Comparison of ENCODE assay signal across 17 mouse cellular contexts in the genomic region with DNA sequence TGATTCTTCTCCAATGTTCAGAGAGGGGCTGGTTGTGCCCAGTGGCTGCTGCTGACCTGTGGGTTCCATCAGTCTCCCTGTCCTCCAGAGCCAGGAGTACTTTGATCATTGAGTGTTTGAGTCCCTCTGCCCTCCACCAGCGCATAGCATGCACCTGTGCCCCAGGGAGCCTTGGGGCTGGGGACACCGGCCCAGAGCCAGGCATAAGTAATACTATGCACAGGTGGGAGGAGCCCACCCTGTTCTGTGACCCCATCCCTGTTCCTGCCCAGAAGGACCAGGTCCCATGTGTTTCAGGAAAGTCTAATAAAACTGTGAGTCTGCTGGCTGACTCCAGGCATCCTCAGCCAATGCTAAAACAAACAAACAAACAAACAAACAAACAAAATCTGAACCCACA. TPM values are rescaled to one million over a fixed set of nuclear protein-coding genes. Genes with fewer than 3 reads are reported as not detected.
DNase-seq lines count a peak whose midpoint lies in the region; ATAC-seq lines count a peak whose summit lies in the region.
"Had no signal": no experiment of that assay in that cellular context is flagged by ENCODE, and none has a peak within 500 bp of the region (broad histone marks: within the 10 kb centered on the region; RNA-seq: fewer than 3 reads in every experiment).

No protein-coding gene starts in this region.

- H3K9me3 ChIP-seq in hindbrain, embryonic 12.5 days (replicated peaks), result no peaks in the 10 kb centered on the region
- H3K9me3 ChIP-seq in hindbrain, embryonic 14.5 days (ENCODE audit: control insufficient read depth, low read length), result no peaks in the 10 kb centered on the region
- no peaks in the 10 kb centered on the region for H3K9me3 ChIP-seq in kidney, embryonic 15.5 days (replicated peaks)
- H3K9me3 ChIP-seq in liver, embryonic 12.5 days (replicated peaks), result no peaks in the 10 kb centered on the region
- no peaks in the 10 kb centered on the region for H3K9me3 ChIP-seq in liver, embryonic 11.5 days (ENCODE audit: control insufficient read depth, low read length)
- H3K9me3 ChIP-seq: embryonic facial prominence, embryonic 13.5 days; forebrain, embryonic 12.5 days; forebrain, embryonic 15.5 days; G1E; heart, embryonic 15.5 days had no signal

- H3K9ac ChIP-seq in hindbrain, embryonic 12.5 days, result no peak overlapping the region
- H3K9ac ChIP-seq in hindbrain, embryonic 14.5 days, result no peak overlapping the region
- H3K9ac ChIP-seq in kidney, embryonic 15.5 days, result no peak overlapping the region
- H3K9ac ChIP-seq in liver, embryonic 12.5 days, result no peak overlapping the region
- H3K9ac ChIP-seq in liver, embryonic 11.5 days (ENCODE audit: low read depth, low read length), result no peak overlapping the region
- H3K9ac ChIP-seq: forebrain, embryonic 12.5 days; forebrain, embryonic 15.5 days; heart, embryonic 12.5 days; heart, embryonic 15.5 days had no signal

- no peak for DNase-seq in hindbrain, embryonic 14.5 days (ENCODE audit: low spot score)
- no peak for DNase-seq in kidney, postnatal 14 days
- DNase-seq in liver, embryonic 11.5 days (ENCODE audit: low spot score), result no peak

- H3K27ac ChIP-seq in hindbrain, embryonic 12.5 days, result no peak overlapping the region
- H3K27ac ChIP-seq in hindbrain, embryonic 14.5 days, result no peak overlapping the region
- H3K27ac ChIP-seq in kidney, embryonic 15.5 days, result no peak overlapping the region
- no peak overlapping the region for H3K27ac ChIP-seq in liver, embryonic 12.5 days
- no peak overlapping the region for H3K27ac ChIP-seq in liver, embryonic 11.5 days (ENCODE audit: low read depth, low read length)
- H3K27ac ChIP-seq: embryonic facial prominence, embryonic 13.5 days; forebrain, embryonic 12.5 days; forebrain, embryonic 15.5 days; heart, embryonic 15.5 days had no signal

- H3K4me3 ChIP-seq in hindbrain, embryonic 12.5 days, result no peak overlapping the region
- no peak overlapping the region for H3K4me3 ChIP-seq in hindbrain, embryonic 14.5 days (replicated peaks; ENCODE audit: low read length)
- H3K4me3 ChIP-seq in kidney, embryonic 15.5 days (replicated peaks), result no peak overlapping the region
- no peak overlapping the region for H3K4me3 ChIP-seq in liver, embryonic 12.5 days
- H3K4me3 ChIP-seq in liver, embryonic 11.5 days (ENCODE audit: low read depth, low read length), result no peak overlapping the region
- H3K4me3 ChIP-seq: embryonic facial prominence, embryonic 10.5 days; embryonic facial prominence, embryonic 13.5 days; erythroblast, embryonic 14.5 days; forebrain, embryonic 12.5 days; forebrain, embryonic 15.5 days; heart, embryonic 12.5 days; heart, embryonic 15.5 days had no signal

- H3K27me3 ChIP-seq in hindbrain, embryonic 12.5 days, result no peaks in the 10 kb centered on the region
- H3K27me3 ChIP-seq in hindbrain, embryonic 14.5 days (ENCODE audit: control insufficient read depth, insufficient read depth, low read length), result no peaks in the 10 kb centered on the region
- H3K27me3 ChIP-seq in kidney, embryonic 15.5 days, result no peaks in the 10 kb centered on the region
- peaks cover 19% of the 10 kb centered on the region for H3K27me3 ChIP-seq in liver, embryonic 12.5 days (replicated peaks)
- 0 out of 2 replicates have a peak, but pooled peaks cover 3% of the 10 kb centered on the region for H3K27me3 ChIP-seq in liver, embryonic 11.5 days (replicated peaks; ENCODE audit: control insufficient read depth, insufficient read depth, low read length)
- H3K27me3 ChIP-seq: embryonic facial prominence, embryonic 13.5 days; forebrain, embryonic 12.5 days; forebrain, embryonic 15.5 days; heart, embryonic 15.5 days; Patski had no signal

- ATAC-seq in hindbrain, embryonic 12.5 days (ENCODE audit: low FRiP score), result peak; percentile 38; the same call in 1 of the 2 replicates
- no peak for ATAC-seq in hindbrain, embryonic 14.5 days (ENCODE audit: low FRiP score)
- peak; percentile 61 for ATAC-seq in kidney, embryonic 15.5 days (replicated peaks; ENCODE audit: low FRiP score)
- ATAC-seq in liver, embryonic 12.5 days, result peak; percentile 39; the same call in 1 of the 2 replicates
- no peak for ATAC-seq in liver, embryonic 11.5 days (replicated peaks; ENCODE audit: low FRiP score)

- no peaks in the 10 kb centered on the region for H3K4me1 ChIP-seq in hindbrain, embryonic 12.5 days
- no peaks in the 10 kb centered on the region for H3K4me1 ChIP-seq in hindbrain, embryonic 14.5 days (replicated peaks; ENCODE audit: control insufficient read depth, insufficient read depth, low read length)
- peaks cover 9% of the 10 kb centered on the region for H3K4me1 ChIP-seq in kidney, embryonic 15.5 days
- 0 out of 2 replicates have a peak, but pooled peaks cover 8% of the 10 kb centered on the region for H3K4me1 ChIP-seq in liver, embryonic 12.5 days
- peaks cover 4% of the 10 kb centered on the region for H3K4me1 ChIP-seq in liver, embryonic 11.5 days (replicated peaks; ENCODE audit: control insufficient read depth, insufficient read depth, low read length)
- H3K4me1 ChIP-seq: forebrain, embryonic 12.5 days; forebrain, embryonic 15.5 days; heart, embryonic 15.5 days had no signal

- WGBS in hindbrain, embryonic 12.5 days, result 49% methylated on average over 2 of the region's 2 CpGs
- 49% methylated on average over 2 of the region's 2 CpGs for WGBS in hindbrain, embryonic 14.5 days
- WGBS in kidney, embryonic 15.5 days, result 40% methylated on average over 2 of the region's 2 CpGs
- WGBS in liver, embryonic 12.5 days (ENCODE audit: insufficient replicate concordance), result 48% methylated on average over 2 of the region's 2 CpGs
- 48% methylated on average over 2 of the region's 2 CpGs for WGBS in liver, embryonic 11.5 days

- H3K36me3 ChIP-seq in hindbrain, embryonic 12.5 days, result peaks cover 77% of the 10 kb centered on the region
- H3K36me3 ChIP-seq in hindbrain, embryonic 14.5 days (replicated peaks; ENCODE audit: control insufficient read depth, insufficient read depth), result peaks cover 88% of the 10 kb centered on the region
- H3K36me3 ChIP-seq in kidney, embryonic 15.5 days, result peaks cover 40% of the 10 kb centered on the region
- no peaks in the 10 kb centered on the region for H3K36me3 ChIP-seq in liver, embryonic 12.5 days
- no peaks in the 10 kb centered on the region; the same call in 1 of the 2 replicates for H3K36me3 ChIP-seq in liver, embryonic 11.5 days (ENCODE audit: control insufficient read depth, insufficient read depth, low read length)
- H3K36me3 ChIP-seq: G1E; heart, embryonic 15.5 days had no signal

- H3K4me2 ChIP-seq in hindbrain, embryonic 12.5 days (replicated peaks), result no peak overlapping the region
- H3K4me2 ChIP-seq in hindbrain, embryonic 14.5 days (replicated peaks), result no peak overlapping the region
- no peak overlapping the region for H3K4me2 ChIP-seq in kidney, embryonic 15.5 days
- no peak overlapping the region for H3K4me2 ChIP-seq in liver, embryonic 12.5 days
- no peak overlapping the region for H3K4me2 ChIP-seq in liver, embryonic 11.5 days
- H3K4me2 ChIP-seq: embryonic facial prominence, embryonic 13.5 days; forebrain, embryonic 12.5 days; forebrain, embryonic 15.5 days; heart, embryonic 12.5 days; heart, embryonic 15.5 days had no signal

RNA-seq across cellular contexts. Expression of gene F7, which starts 47.5 kb away (rescaled TPM):
- not detected in 2 replicates for polyA plus RNA-seq in hindbrain, embryonic 12.5 days (2016; fragmentation: Nextera tagmentation; extraction: Ambion mirVana)
- polyA plus RNA-seq in hindbrain, embryonic 14.5 days (2014; fragmentation: Nextera tagmentation; extraction: Ambion mirVana), result 0.10 TPM in 1 of 2 replicates, not detected in the other
- 0.19 and 0.21 TPM in 2 replicates for polyA plus RNA-seq in kidney, embryonic 15.5 days (2015; fragmentation: Nextera tagmentation; extraction: Ambion mirVana)
- polyA plus RNA-seq in liver, embryonic 12.5 days (2016; fragmentation: Nextera tagmentation; extraction: Ambion mirVana), result 4.4 and 5.2 TPM in 2 replicates
- polyA plus RNA-seq in liver, embryonic 11.5 days (2014; fragmentation: Nextera tagmentation; extraction: Ambion mirVana), result 2.9 and 3.8 TPM in 2 replicates
- polyA plus RNA-seq: embryonic facial prominence, embryonic 13.5 days; G1E; hindbrain, embryonic 16.5 days; Patski had no signal

RNA-seq across cellular contexts. Expression of gene F10, which starts 58.8 kb away (rescaled TPM):
- polyA plus RNA-seq in hindbrain, embryonic 12.5 days (2016; fragmentation: Nextera tagmentation; extraction: Ambion mirVana), result 0.59 and 0.66 TPM in 2 replicates
- polyA plus RNA-seq in hindbrain, embryonic 14.5 days (2014; fragmentation: Nextera tagmentation; extraction: Ambion mirVana), result 0.08 and 0.26 TPM in 2 replicates
- 1.8 and 3.7 TPM in 2 replicates for polyA plus RNA-seq in kidney, embryonic 15.5 days (2015; fragmentation: Nextera tagmentation; extraction: Ambion mirVana)
- 57.0 and 62.6 TPM in 2 replicates for polyA plus RNA-seq in liver, embryonic 12.5 days (2016; fragmentation: Nextera tagmentation; extraction: Ambion mirVana)
- polyA plus RNA-seq in liver, embryonic 11.5 days (2014; fragmentation: Nextera tagmentation; extraction: Ambion mirVana), result 59.5 and 61.1 TPM in 2 replicates
- polyA plus RNA-seq: cortical plate, adult 2 months; G1E; Patski had no signal

Comparison
In these comparisons a context has a peak if more than half of its experiments do, and no peak if none do; other contexts are left out.
1. ATAC-seq: peak in hindbrain, embryonic 12.5 days (single experiment), kidney, embryonic 15.5 days (single experiment) and liver, embryonic 12.5 days (single experiment); none in hindbrain, embryonic 14.5 days (single experiment) and liver, embryonic 11.5 days (single experiment).
2. RNA of gene F10, which starts 58.8 kb away (polyA plus RNA-seq): 57.0 to 62.6 TPM in liver, embryonic 12.5 days and 59.5 to 61.1 TPM in liver, embryonic 11.5 days; 1.8 to 3.7 TPM in kidney, embryonic 15.5 days, 0.59 to 0.66 TPM in hindbrain, embryonic 12.5 days and 0.08 to 0.26 TPM in hindbrain, embryonic 14.5 days; every median in the first group is over 10 times any median in the second.